Mouse (Mus musculus) ovary, postnatal 14 days (tissue): ENCODE data around the gene Chchd6.
A peak's percentile ranks its signal among the peaks of the same experiment; 100 is the strongest.

ENCODE experiments used
- DNase-seq: peaks from one replicate; pipeline ENCODE4 v3.0.0; 2022; ENCODE audit warnings: low spot score

The Chchd6 gene

GRCm38 (mm10) chr6:89595018-89595776, at the start of gene Chchd6:
Gene Chchd6, minus strand, starts transcription at chr6:89595652.
- DNase-seq: peak; percentile 94

- DNase-seq: peak; percentile 83
Observed at GRCm38 (mm10) chr6:89644271-89645075, 49.0 kb upstream of the Chchd6 start.

- peak; percentile 94 for DNase-seq
Observed at GRCm38 (mm10) chr6:89643798-89644270, 48.4 kb upstream of the Chchd6 start, which contains the start of gene Txnrd3. Gene Txnrd3, plus strand, starts transcription at chr6:89643988.

- DNase-seq: peak; percentile 17
Observed at GRCm38 (mm10) chr6:89639025-89639424, 43.6 kb upstream of the Chchd6 start.

- DNase-seq: no peak
Observed at GRCm38 (mm10) chr6:89637977-89638376, 42.5 kb upstream of the Chchd6 start.

- no peak for DNase-seq
Observed at GRCm38 (mm10) chr6:89634400-89634799, 38.9 kb upstream of the Chchd6 start.

GRCm38 (mm10) chr6:89633115-89633514, 37.7 kb upstream of the Chchd6 start:
- no peak for DNase-seq

GRCm38 (mm10) chr6:89631809-89632562, 36.5 kb upstream of the Chchd6 start:
- peak; percentile 73 for DNase-seq

GRCm38 (mm10) chr6:89628045-89628785, 32.8 kb upstream of the Chchd6 start:
- no peak for DNase-seq

GRCm38 (mm10) chr6:89622647-89623046, 27.2 kb upstream of the Chchd6 start:
- no peak for DNase-seq

- no peak for DNase-seq
Observed at GRCm38 (mm10) chr6:89615373-89615755, 19.9 kb upstream of the Chchd6 start.

GRCm38 (mm10) chr6:89614596-89615372, 19.3 kb upstream of the Chchd6 start:
- no peak for DNase-seq

GRCm38 (mm10) chr6:89614107-89614471, 18.6 kb upstream of the Chchd6 start:
- no peak for DNase-seq

GRCm38 (mm10) chr6:89613336-89614106, 18.1 kb upstream of the Chchd6 start:
- no peak for DNase-seq

GRCm38 (mm10) chr6:89607999-89608398, 12.5 kb upstream of the Chchd6 start:
- no peak for DNase-seq

- no peak for DNase-seq
Observed at GRCm38 (mm10) chr6:89606096-89606495, 10.6 kb upstream of the Chchd6 start.

- no peak for DNase-seq
Observed at GRCm38 (mm10) chr6:89596510-89596909, 1.1 kb upstream of the Chchd6 start.

- no peak for DNase-seq
Observed at GRCm38 (mm10) chr6:89595777-89596146, 310 bp upstream of the Chchd6 start.

- DNase-seq: no peak
Observed at GRCm38 (mm10) chr6:89592016-89592415, 3.4 kb downstream of the Chchd6 start.

GRCm38 (mm10) chr6:89591531-89591930, 3.9 kb downstream of the Chchd6 start:
- DNase-seq: no peak
